In genomic region chr14:54650621-54651454, GRCm38 (mm10) we compare ENCODE assay signal across 1 mouse cellular context.
TF ChIP-seq lines count a peak whose summit lies in the region.

No protein-coding gene starts in this region.

TF ChIP-seq in MEL, 35 proteins besides CTCF, POLR2A, EP300 and RAD21 (continued from another document):
- TF ChIP-seq USF1 (IDR thresholded peaks at IDR 0.05; ENCODE audit: low read depth, low read length) (no peak), E2F4 (IDR thresholded peaks at IDR 0.05; ENCODE audit: borderline replicate concordance, low read depth, low read length) (no peak), KAT2A (conservative IDR thresholded peaks at IDR 0.05; ENCODE audit: low read depth, low read length) (no peak), HCFC1 (IDR thresholded peaks at IDR 0.05; ENCODE audit: low read depth, low read length) (peak; percentile 60; the same call in 1 of the 2 replicates), CHD1 (IDR thresholded peaks at IDR 0.05; ENCODE audit: low read depth, low read length) (no peak), MYB (IDR thresholded peaks at IDR 0.05; ENCODE audit: low read depth, low read length) (no peak), SIN3A (IDR thresholded peaks at IDR 0.05; ENCODE audit: low read length) (peak; percentile 53), JUND (IDR thresholded peaks at IDR 0.05; ENCODE audit: low read depth, low read length) (peak; percentile 18; the same call in 1 of the 2 replicates), RCOR1 (IDR thresholded peaks at IDR 0.05; ENCODE audit: low read depth, low read length) (no peak), TBP (IDR thresholded peaks at IDR 0.05; ENCODE audit: low read depth, low read length) (peak; percentile 64), ZMIZ1 (IDR thresholded peaks at IDR 0.05; ENCODE audit: low read depth, low read length) (no peak), TAL1 (IDR thresholded peaks at IDR 0.05; ENCODE audit: low read length) (no peak), POLR2AphosphoS2 (IDR thresholded peaks at IDR 0.05; ENCODE audit: low read length) (no peak), ZC3H11A (IDR thresholded peaks at IDR 0.05; ENCODE audit: low read depth, low read length) (peak; percentile 47; the same call in 1 of the 2 replicates), USF2 (IDR thresholded peaks at IDR 0.05; ENCODE audit: borderline replicate concordance in 1 of 2, insufficient read depth in 1 of 2, low read depth in 1 of 2, low read length in 2 of 2) (no peak), TCF12 (IDR thresholded peaks at IDR 0.05; ENCODE audit: low read depth, low read length) (no peak), CHD2 (IDR thresholded peaks at IDR 0.05; ENCODE audit: low read length) (no peak), MEF2A (IDR thresholded peaks at IDR 0.05; ENCODE audit: extremely low read depth, insufficient replicate concordance, low read depth, low read length, poor library complexity, severe bottlenecking) (no peak), MAZ (IDR thresholded peaks at IDR 0.05; ENCODE audit: low read depth, low read length) (no peak; the same call in 1 of the 2 replicates), MYC (IDR thresholded peaks at IDR 0.05; ENCODE audit: low read depth, low read length) (peak; percentile 75), SMC3 (IDR thresholded peaks at IDR 0.05; ENCODE audit: low read depth, low read length) (peak; percentile 80)
